Mouse (Mus musculus) limb, embryonic 12.5 days (tissue): ENCODE data around the gene Stpg4. TPM values are rescaled to one million over a fixed set of nuclear protein-coding genes. Genes with fewer than 3 reads are reported as not detected.

Experiments used
- ATAC-seq: fragments of 200-750 bp; cut with Nextera tagmentation; 2 replicates; pipeline ENCODE4 v1.8.0; 2017; ENCODE audit warnings: low read depth, moderate TSS enrichment; ENCODE audit not compliant: insufficient number of reproducible peaks, insufficient read depth, low FRiP score, low TSS enrichment
- H3K27ac ChIP-seq: fragments of 300-500 bp; sonication (generic); 2 replicates; pipeline ENCODE4 v1.5.1; 2016; ENCODE audit warnings: mild to moderate bottlenecking, moderate library complexity
- H3K27me3 ChIP-seq: fragments of 300-500 bp; sonication (generic); 2 replicates; pipeline ENCODE4 v1.6.1; 2016; ENCODE audit warnings: mild to moderate bottlenecking, moderate library complexity
- H3K36me3 ChIP-seq: fragments of 300-500 bp; sonication (generic); 2 replicates; pipeline ENCODE4 v1.6.1; 2016; ENCODE audit warnings: mild to moderate bottlenecking, moderate library complexity
- H3K4me1 ChIP-seq: fragments of 300-500 bp; sonication (generic); replicated peaks from 2 replicates; pipeline ENCODE4 v1.6.1; 2016
- H3K4me2 ChIP-seq: fragments of 300-500 bp; sonication (generic); 2 replicates; pipeline ENCODE4 v1.6.1; 2016; ENCODE audit warnings: mild to moderate bottlenecking, moderate library complexity
- H3K4me3 ChIP-seq: fragments of 300-500 bp; sonication (generic); replicated peaks from 2 replicates; pipeline ENCODE4 v1.5.1; 2016; ENCODE audit warnings: mild to moderate bottlenecking
- H3K9ac ChIP-seq: fragments of 300-500 bp; sonication (generic); replicated peaks from 2 replicates; pipeline ENCODE4 v1.6.1; 2016; ENCODE audit warnings: mild to moderate bottlenecking, moderate library complexity
- H3K9me3 ChIP-seq: fragments of 300-500 bp; sonication (generic); 2 replicates; pipeline ENCODE4 v1.6.1; 2016; ENCODE audit warnings: mild to moderate bottlenecking, moderate library complexity
- WGBS: fragments of 180-500 bp; shearing (Covaris S2); methylation state at CpG from one replicate; pipeline ENCODE4 v1.1.7; 2016; 5-methylcytosine and 5-hydroxymethylcytosine counted together
- polyA plus RNA-seq: library from polyadenylated mRNA; unstranded; fragments of >200 nt; fragmentation: Nextera tagmentation; extraction: Ambion mirVana; gene quantifications from 2 replicates; pipeline ENCODE4 v1.2.1, GENCODE M21; 2016

Gene Stpg4
- polyA plus RNA-seq, 1 experiment from 2014 or later = not detected

GRCm38 (mm10) chr17:87350471-87351240 lies 76.9 kb downstream of the Stpg4 start:
- H3K27ac ChIP-seq = peak overlapping the region; percentile 75
- ATAC-seq = peak; percentile 7; the same call in 1 of the 2 replicates

GRCm38 (mm10) chr17:87349575-87349974 lies 78.0 kb downstream of the Stpg4 start:
- no peaks in the 10 kb centered on the region for H3K36me3 ChIP-seq
- 45% methylated on average over 9 of the region's 9 CpGs for WGBS
- ATAC-seq = no peak
- no peaks in the 10 kb centered on the region for H3K9me3 ChIP-seq
- peaks cover 68% of the 10 kb centered on the region for H3K4me1 ChIP-seq
- H3K4me2 ChIP-seq = no peak overlapping the region
- 0 out of 2 replicates have a peak overlapping the region, but pooled peaks have one; percentile 75 for H3K27ac ChIP-seq
- H3K9ac ChIP-seq = no peak overlapping the region
- peaks cover 34% of the 10 kb centered on the region for H3K27me3 ChIP-seq
- no peak overlapping the region for H3K4me3 ChIP-seq

More at GRCm38 (mm10) chr17:87350471-87351240, 76.9 kb downstream of the Stpg4 start:
- Histone ChIP-seq H3K4me1 (peaks cover 58% of the 10 kb centered on the region), H3K4me3 (no peak overlapping the region), H3K4me2 (peak overlapping the region; percentile 40), H3K27me3 (peaks cover 33% of the 10 kb centered on the region), H3K9ac (no peak overlapping the region), H3K9me3 (no peaks in the 10 kb centered on the region), H3K36me3 (no peaks in the 10 kb centered on the region)
- 25% methylated on average over 13 of the region's 13 CpGs for WGBS

- no peak overlapping the region for H3K9ac ChIP-seq
- WGBS = 16% methylated on average over 9 of the region's 9 CpGs
- H3K27me3 ChIP-seq = peaks cover 34% of the 10 kb centered on the region
- no peak overlapping the region for H3K4me3 ChIP-seq
- H3K27ac ChIP-seq = no peak overlapping the region
- no peaks in the 10 kb centered on the region for H3K9me3 ChIP-seq
- no peak for ATAC-seq
- H3K36me3 ChIP-seq = no peaks in the 10 kb centered on the region
- H3K4me1 ChIP-seq = peaks cover 68% of the 10 kb centered on the region
- no peak overlapping the region for H3K4me2 ChIP-seq
These were observed 78.5 kb downstream of the Stpg4 start for GRCm38 (mm10) chr17:87349069-87349468.

GRCm38 (mm10) chr17:87348353-87348752 lies 79.2 kb downstream of the Stpg4 start:
- H3K4me1 ChIP-seq = peaks cover 62% of the 10 kb centered on the region

GRCm38 (mm10) chr17:87345252-87345593 lies 82.3 kb downstream of the Stpg4 start:
- ATAC-seq = no peak
- Histone ChIP-seq H3K27ac (no peak overlapping the region), H3K9ac (no peak overlapping the region), H3K27me3 (peaks cover 43% of the 10 kb centered on the region), H3K36me3 (no peaks in the 10 kb centered on the region), H3K4me3 (no peak overlapping the region), H3K4me1 (peaks cover 32% of the 10 kb centered on the region), H3K4me2 (no peak overlapping the region), H3K9me3 (no peaks in the 10 kb centered on the region)
- WGBS = 40% methylated on average over 4 of the region's 4 CpGs

More at GRCm38 (mm10) chr17:87348353-87348752, 79.2 kb downstream of the Stpg4 start:
- Histone ChIP-seq H3K36me3 (no peaks in the 10 kb centered on the region), H3K27me3 (peaks cover 37% of the 10 kb centered on the region), H3K27ac (no peak overlapping the region), H3K9me3 (no peaks in the 10 kb centered on the region), H3K4me2 (no peak overlapping the region), H3K4me3 (no peak overlapping the region), H3K9ac (no peak overlapping the region)
- 50% methylated on average over 9 of the region's 9 CpGs for WGBS
- ATAC-seq = no peak

GRCm38 (mm10) chr17:87344441-87345251 lies 82.9 kb downstream of the Stpg4 start:
- H3K9me3 ChIP-seq = no peaks in the 10 kb centered on the region
- ATAC-seq = no peak
- 76% methylated on average over 18 of the region's 18 CpGs for WGBS
- peaks cover 37% of the 10 kb centered on the region for H3K27me3 ChIP-seq
- H3K4me3 ChIP-seq = no peak overlapping the region
- no peak overlapping the region for H3K9ac ChIP-seq
- no peaks in the 10 kb centered on the region for H3K36me3 ChIP-seq
- H3K4me2 ChIP-seq = no peak overlapping the region
- peaks cover 26% of the 10 kb centered on the region for H3K4me1 ChIP-seq
- no peak overlapping the region for H3K27ac ChIP-seq

GRCm38 (mm10) chr17:87343060-87343703 lies 84.4 kb downstream of the Stpg4 start:
- Histone ChIP-seq H3K9me3 (no peaks in the 10 kb centered on the region), H3K4me2 (no peak overlapping the region), H3K4me3 (no peak overlapping the region), H3K27me3 (peaks cover 24% of the 10 kb centered on the region), H3K36me3 (no peaks in the 10 kb centered on the region), H3K9ac (no peak overlapping the region), H3K27ac (no peak overlapping the region), H3K4me1 (peaks cover 11% of the 10 kb centered on the region; the same call in 1 of the 2 replicates)
- ATAC-seq = no peak
- 62% methylated on average over 8 of the region's 8 CpGs for WGBS

Other genes starting within 250 kb of the Stpg4 start
- gene Mcfd2, start 161.8 kb downstream of the Stpg4 start, polyA plus RNA-seq = 67.2 and 75.4 TPM in 2 replicates
- gene Ttc7, start 144.9 kb downstream of the Stpg4 start, polyA plus RNA-seq = 4.4 and 4.9 TPM in 2 replicates
- 850 and 865 TPM in 2 replicates for gene Calm2, start 19.2 kb upstream of the Stpg4 start, polyA plus RNA-seq
- gene Epcam, start 208.2 kb upstream of the Stpg4 start, polyA plus RNA-seq = 53.0 and 58.6 TPM in 2 replicates
- gene Msh2, start 244.6 kb upstream of the Stpg4 start, polyA plus RNA-seq = 119 and 131 TPM in 2 replicates